Mouse (Mus musculus) telencephalon, adult 2 months (tissue): ENCODE measurements around the gene Amigo1.

Experiments
- DNase-seq: peaks from one replicate; pipeline ENCODE4 v3.0.0-alpha.2; 2011; ENCODE audit warnings: low read depth, low spot score

The Amigo1 gene

GRCm38 (mm10) chr3:108186098-108187047, at the start of gene Amigo1:
Gene Amigo1, plus strand, starts transcription at chr3:108186335.
- no peak for DNase-seq

GRCm38 (mm10) chr3:108139113-108139512, 47.0 kb upstream of the Amigo1 start:
- no peak for DNase-seq

- no peak for DNase-seq
Observed at GRCm38 (mm10) chr3:108140786-108141185, 45.3 kb upstream of the Amigo1 start.

- DNase-seq: peak; percentile 87
Observed at GRCm38 (mm10) chr3:108145534-108146445, 40.3 kb upstream of the Amigo1 start, which contains the start of gene Gnai3. Gene Gnai3, minus strand, starts transcription at chr3:108146146.

- DNase-seq: no peak
Observed at GRCm38 (mm10) chr3:108146671-108147070, 39.5 kb upstream of the Amigo1 start.

GRCm38 (mm10) chr3:108147386-108148235, 38.5 kb upstream of the Amigo1 start:
- DNase-seq: peak; percentile 76

- DNase-seq: no peak
Observed at GRCm38 (mm10) chr3:108152290-108152689, 33.8 kb upstream of the Amigo1 start.

GRCm38 (mm10) chr3:108154656-108155055, 31.5 kb upstream of the Amigo1 start, which contains the start of gene Gpr61:
Gene Gpr61, minus strand, starts transcription at chr3:108154882.
- DNase-seq: peak; percentile 85

GRCm38 (mm10) chr3:108158383-108159037, 27.6 kb upstream of the Amigo1 start:
- DNase-seq: peak; percentile 92

- no peak for DNase-seq
Observed at GRCm38 (mm10) chr3:108164091-108164490, 22.0 kb upstream of the Amigo1 start.

GRCm38 (mm10) chr3:108164807-108165206, 21.3 kb upstream of the Amigo1 start:
- DNase-seq: no peak

GRCm38 (mm10) chr3:108165532-108166315, 20.4 kb upstream of the Amigo1 start:
- no peak for DNase-seq

GRCm38 (mm10) chr3:108166486-108167211, 19.5 kb upstream of the Amigo1 start:
- no peak for DNase-seq

GRCm38 (mm10) chr3:108167499-108167898, 18.6 kb upstream of the Amigo1 start:
- no peak for DNase-seq

- no peak for DNase-seq
Observed at GRCm38 (mm10) chr3:108169199-108169598, 16.9 kb upstream of the Amigo1 start.

GRCm38 (mm10) chr3:108174672-108175531, 11.2 kb upstream of the Amigo1 start:
- peak; percentile 89 for DNase-seq

- no peak for DNase-seq
Observed at GRCm38 (mm10) chr3:108178756-108179715, 7.1 kb upstream of the Amigo1 start.
